Mouse (Mus musculus) intestine, postnatal 0 days (tissue): Measurements from ENCODE around the gene Fbxo24. TPM values are rescaled to one million over a fixed set of nuclear protein-coding genes. Genes with fewer than 3 reads are reported as not detected.
"Not testable (repeated sequence)": the region's sequence is repeated elsewhere in the genome, so short reads cannot be mapped to it uniquely, and the experiment has no call there.

ENCODE experiments used
- ATAC-seq: fragments of 200-750 bp; cut with Nextera tagmentation; 2 replicates; pipeline ENCODE4 v1.8.0; 2017; ENCODE audit warnings: mild to moderate bottlenecking, moderate TSS enrichment, moderate library complexity
- H3K27ac ChIP-seq: fragments of 300-500 bp; sonication (generic); 2 replicates; pipeline ENCODE4 v1.5.1; 2014; ENCODE audit warnings: mild to moderate bottlenecking, low read depth, low read length, moderate library complexity
- H3K27me3 ChIP-seq: fragments of 300-500 bp; sonication (generic); replicated peaks from 2 replicates; pipeline ENCODE4 v1.6.1; 2014; ENCODE audit warnings: low read length, mixed read lengths; ENCODE audit not compliant: control insufficient read depth, insufficient read depth
- H3K36me3 ChIP-seq: fragments of 300-500 bp; sonication (generic); 2 replicates; pipeline ENCODE4 v1.6.1; 2014; ENCODE audit warnings: mild to moderate bottlenecking, moderate library complexity; ENCODE audit not compliant: control insufficient read depth, insufficient read depth
- H3K4me1 ChIP-seq: fragments of 300-500 bp; sonication (generic); replicated peaks from 2 replicates; pipeline ENCODE4 v1.6.1; 2014; ENCODE audit warnings: antibody characterized with exemption, low read length, mixed read lengths; ENCODE audit not compliant: control insufficient read depth, insufficient read depth
- H3K4me2 ChIP-seq: fragments of 300-500 bp; sonication (generic); replicated peaks from 2 replicates; pipeline ENCODE4 v1.6.1; 2014; ENCODE audit warnings: low read depth, mild to moderate bottlenecking, moderate library complexity
- H3K4me3 ChIP-seq: fragments of 300-500 bp; sonication (generic); 2 replicates; pipeline ENCODE4 v1.5.1; 2014; ENCODE audit warnings: low read depth, low read length
- H3K9ac ChIP-seq: fragments of 300-500 bp; sonication (generic); 2 replicates; pipeline ENCODE4 v1.6.1; 2014; ENCODE audit warnings: mild to moderate bottlenecking, low read depth, low read length
- H3K9me3 ChIP-seq: fragments of 300-500 bp; sonication (generic); 2 replicates; pipeline ENCODE4 v1.6.1; 2016; ENCODE audit warnings: mixed run types; ENCODE audit not compliant: control insufficient read depth
- CTCF ChIP-seq: sonication (generic); IDR thresholded peaks from 2 replicates; pipeline ENCODE4 v1.5.1; 2016; ENCODE audit warnings: low read depth, mild to moderate bottlenecking, control low read depth, antibody characterized with exemption, moderate library complexity
- WGBS: fragments of 180-500 bp; shearing (Covaris S2); extraction: QIAGEN DNeasy Blood & Tissue Kit; methylation state at CpG from one replicate; pipeline ENCODE4 v1.1.7; 2014; 5-methylcytosine and 5-hydroxymethylcytosine counted together
- polyA plus RNA-seq: library from polyadenylated mRNA; unstranded; fragments of >200 nt; fragmentation: Nextera tagmentation; extraction: Ambion mirVana; gene quantifications from 2 replicates; pipeline ENCODE4 v1.2.1, GENCODE M21; 2015

Fbxo24 gene
- polyA plus RNA-seq, 1 experiment from 2014 or later, result 0.16 TPM

DNA sequence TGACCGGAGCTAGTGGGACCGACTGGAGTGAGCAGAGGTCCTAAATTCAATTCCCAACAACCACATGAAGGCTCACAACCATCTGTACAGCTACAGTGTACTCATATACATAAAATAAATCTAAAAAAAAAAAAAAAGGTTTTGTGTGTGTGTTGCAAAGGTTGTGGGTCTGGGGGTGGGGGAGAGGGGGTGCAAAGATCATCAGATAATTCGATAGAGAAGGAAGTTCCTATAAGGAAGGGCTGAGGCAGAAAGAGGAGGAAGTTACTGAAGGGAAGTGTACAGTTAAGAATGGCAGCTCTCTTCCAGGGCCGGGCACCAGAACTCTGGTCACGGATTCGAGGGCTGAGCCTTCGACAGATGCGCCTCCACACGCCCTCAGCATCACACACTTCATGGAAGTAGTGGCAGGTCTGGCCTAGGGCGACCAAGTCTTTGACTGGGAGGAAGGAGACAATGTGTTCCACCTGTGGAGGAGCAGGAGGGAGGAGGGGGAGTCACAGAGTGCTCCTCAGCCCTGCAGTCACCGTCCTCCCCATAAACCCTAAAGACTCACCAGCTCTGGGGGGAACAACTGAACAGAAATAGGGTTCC, 4.8 kb downstream of the Fbxo24 start:
- H3K9me3 ChIP-seq, result no peaks in the 10 kb centered on the region

DNA sequence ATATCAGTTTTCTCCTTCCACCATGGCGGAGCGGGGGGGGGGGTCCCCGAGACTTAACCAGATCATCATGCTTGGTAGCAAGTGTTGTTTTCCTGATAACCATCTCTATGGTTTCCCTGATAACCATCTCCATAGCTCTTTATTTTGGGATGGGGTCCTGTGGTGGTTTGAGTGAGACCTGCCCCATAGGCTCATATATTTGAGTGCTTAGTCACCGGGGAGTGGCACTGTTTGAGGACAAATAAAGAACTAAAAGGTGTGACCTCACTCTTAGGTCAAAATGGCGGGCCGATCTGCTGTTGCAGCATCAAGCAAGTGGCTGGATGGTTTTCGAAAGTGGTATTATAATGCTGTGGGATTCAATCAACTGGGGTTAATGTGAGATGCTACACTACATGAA, 13.5 kb downstream of the Fbxo24 start:
- no peak for TF ChIP-seq CTCF
- Histone ChIP-seq H3K27me3 (no peaks in the 10 kb centered on the region), H3K36me3 (no peaks in the 10 kb centered on the region), H3K9me3 (no peaks in the 10 kb centered on the region), H3K27ac (no peak overlapping the region), H3K4me3 (no peak overlapping the region), H3K4me2 (no peak overlapping the region), H3K4me1 (peaks cover 6% of the 10 kb centered on the region; the same call in 1 of the 2 replicates), H3K9ac (no peak overlapping the region)
- 76% methylated on average over 7 of the region's 7 CpGs for WGBS
- ATAC-seq, result no peak

More for the DNA sequence above, 4.8 kb downstream of the Fbxo24 start:
- 80% methylated on average over 11 of the region's 11 CpGs for WGBS
- H3K4me1 ChIP-seq, result no peaks in the 10 kb centered on the region
- no peak for ATAC-seq
- no peak overlapping the region for H3K4me2 ChIP-seq
- H3K36me3 ChIP-seq, result no peaks in the 10 kb centered on the region
- H3K27ac ChIP-seq, result no peak overlapping the region
- H3K9ac ChIP-seq, result no peak overlapping the region
- no peaks in the 10 kb centered on the region for H3K27me3 ChIP-seq
- TF ChIP-seq CTCF, result no peak
- H3K4me3 ChIP-seq, result no peak overlapping the region

DNA sequence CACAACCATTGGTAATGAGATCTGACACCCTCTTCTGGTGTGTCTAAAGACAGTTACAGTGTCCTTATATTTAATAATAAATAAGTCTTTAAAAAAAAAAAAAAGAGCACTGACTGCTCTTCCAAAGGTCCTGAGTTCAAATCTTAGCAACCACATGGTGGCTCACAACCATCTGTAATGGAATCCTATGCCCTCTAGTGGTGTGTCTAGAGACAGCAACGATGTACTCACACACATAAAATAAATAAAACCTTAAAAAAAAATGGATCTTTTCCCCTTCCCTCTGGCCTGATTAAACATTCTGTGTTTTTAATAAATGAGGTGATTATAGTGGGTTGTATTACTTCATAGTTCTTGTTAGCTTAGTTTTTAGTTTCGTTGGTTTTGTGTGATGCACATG, 13.9 kb downstream of the Fbxo24 start:
- WGBS, result 96% methylated on average over 2 of the region's 2 CpGs
- not testable (repeated sequence) for H3K36me3 ChIP-seq, ATAC-seq, H3K4me1 ChIP-seq, H3K4me3 ChIP-seq, H3K9me3 ChIP-seq, H3K4me2 ChIP-seq, H3K9ac ChIP-seq, H3K27ac ChIP-seq, H3K27me3 ChIP-seq
- TF ChIP-seq CTCF, result peak; percentile 36

DNA sequence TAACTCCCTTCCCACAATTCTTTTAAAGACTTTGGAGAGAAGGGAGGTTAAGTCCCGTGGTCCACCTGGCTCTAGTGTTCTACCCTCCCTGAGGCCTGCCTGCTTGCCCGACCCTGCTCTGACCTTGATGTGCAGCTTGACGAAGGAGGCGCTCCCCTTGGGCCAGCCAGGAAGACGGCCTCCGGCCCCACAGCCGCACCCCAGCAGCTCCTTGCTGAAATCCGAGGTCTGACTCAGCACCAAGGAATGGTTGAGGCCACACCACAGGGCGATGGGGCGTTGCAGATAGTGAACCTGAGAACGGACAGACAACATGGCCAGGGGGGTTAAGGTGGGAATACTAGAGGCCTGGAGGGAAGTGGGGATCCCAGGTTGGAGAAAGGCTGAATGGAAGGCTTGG, 15.3 kb downstream of the Fbxo24 start, which contains the start of gene Pcolce:
Gene Pcolce (minus strand): TSS at position 235 of the 400 bp plus-strand sequence.
- Histone ChIP-seq H3K4me1 (peaks cover 10% of the 10 kb centered on the region; the same call in 1 of the 2 replicates), H3K36me3 (no peaks in the 10 kb centered on the region), H3K9ac (peak within 1 kb of the TSS; percentile 11; the same call in 1 of the 2 replicates), H3K27me3 (no peaks in the 10 kb centered on the region), H3K4me2 (no peak within 1 kb of the TSS; the same call in 1 of the 2 replicates), H3K27ac (peak within 1 kb of the TSS; percentile 57; the same call in 1 of the 2 replicates), H3K9me3 (no peaks in the 10 kb centered on the region), H3K4me3 (no peak within 1 kb of the TSS)
- WGBS, result 22% methylated on average over 11 of the region's 11 CpGs
- peak; percentile 86 for ATAC-seq
- TF ChIP-seq CTCF, result no peak

DNA sequence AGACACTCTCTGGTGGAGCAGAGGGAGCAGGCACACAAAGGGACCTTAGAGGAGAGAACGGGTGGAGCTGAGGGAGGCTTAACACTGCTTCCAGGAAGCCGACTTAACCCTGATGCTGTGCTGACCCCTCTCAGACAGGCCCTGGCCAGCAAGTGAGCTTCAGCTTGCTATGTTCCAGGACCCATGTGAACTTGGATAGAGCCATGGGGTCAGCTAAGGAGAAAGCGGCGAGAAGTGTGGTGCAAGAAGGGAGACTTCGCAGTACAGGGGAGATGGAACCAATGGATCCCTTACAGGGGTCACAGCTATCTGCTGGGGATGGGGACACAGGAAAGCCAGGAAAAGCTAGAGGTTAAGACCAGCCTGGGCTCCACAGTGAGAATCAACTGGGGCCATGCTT, 15.7 kb downstream of the Fbxo24 start:
- 0 out of 2 replicates have a peak, but pooled peaks have one; percentile 2 for ATAC-seq
- H3K36me3 ChIP-seq, result no peaks in the 10 kb centered on the region
- TF ChIP-seq CTCF, result no peak
- 69% methylated on average over 5 of the region's 5 CpGs for WGBS
- H3K27me3 ChIP-seq, result no peaks in the 10 kb centered on the region
- peaks cover 10% of the 10 kb centered on the region; the same call in 1 of the 2 replicates for H3K4me1 ChIP-seq
- no peaks in the 10 kb centered on the region for H3K9me3 ChIP-seq
- no peak overlapping the region for H3K4me2 ChIP-seq
- H3K9ac ChIP-seq, result peak overlapping the region; percentile 11; the same call in 1 of the 2 replicates
- H3K27ac ChIP-seq, result 0 out of 2 replicates have a peak overlapping the region, but pooled peaks have one; percentile 57
- no peak overlapping the region for H3K4me3 ChIP-seq

DNA sequence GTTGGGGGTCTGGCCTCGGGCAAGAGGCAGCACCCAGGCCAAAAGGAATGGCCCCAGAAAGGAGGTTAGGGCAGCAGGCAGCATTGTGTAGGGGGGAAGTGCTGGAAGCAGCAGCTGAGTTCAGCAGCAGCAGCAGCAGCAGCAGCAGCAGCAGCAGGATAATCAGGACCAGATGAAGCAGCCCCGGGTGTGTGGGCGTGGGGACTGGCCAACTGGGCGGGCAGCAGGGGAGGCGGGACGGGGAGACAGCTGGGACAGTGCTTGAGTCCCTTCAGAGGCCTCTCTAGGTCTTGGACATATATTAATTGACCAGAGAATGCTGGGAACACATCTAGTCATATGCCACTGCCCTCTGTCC, 17.6 kb downstream of the Fbxo24 start:
- TF ChIP-seq CTCF, result no peak
- Histone ChIP-seq H3K4me1 (peaks cover 10% of the 10 kb centered on the region; the same call in 1 of the 2 replicates), H3K4me2 (peak overlapping the region; percentile 55), H3K27me3 (no peaks in the 10 kb centered on the region), H3K4me3 (0 out of 2 replicates have a peak overlapping the region, but pooled peaks have one; percentile 9), H3K36me3 (peaks cover 6% of the 10 kb centered on the region), H3K9me3 (no peaks in the 10 kb centered on the region), H3K9ac (peak overlapping the region; percentile 26; the same call in 1 of the 2 replicates), H3K27ac (peak overlapping the region; percentile 64)
- WGBS, result 35% methylated on average over 6 of the region's 6 CpGs
- ATAC-seq, result peak; percentile 16; the same call in 1 of the 2 replicates
